Mouse (Mus musculus) neural tube, embryonic 14.5 days (tissue): ENCODE results near the gene Ank3. TPM values are rescaled to one million over a fixed set of nuclear protein-coding genes. Genes with fewer than 3 reads are reported as not detected.

ENCODE experiments used
- ATAC-seq: fragments of 200-750 bp; cut with Nextera tagmentation; 2 replicates; pipeline ENCODE4 v1.8.0; 2017; ENCODE audit warnings: low read depth, mild to moderate bottlenecking, moderate TSS enrichment, moderate library complexity
- H3K27ac ChIP-seq: fragments of 300-500 bp; sonication (generic); 2 replicates; pipeline ENCODE4 v1.5.1; 2014; ENCODE audit warnings: low read depth, mild to moderate bottlenecking, control low read depth, low read length, moderate library complexity, mixed read lengths
- H3K27me3 ChIP-seq: fragments of 300-500 bp; sonication (generic); 2 replicates; pipeline ENCODE4 v1.6.1; 2014; ENCODE audit warnings: low read length; ENCODE audit not compliant: control insufficient read depth, insufficient read depth
- H3K36me3 ChIP-seq: fragments of 300-500 bp; sonication (generic); 2 replicates; pipeline ENCODE4 v1.6.1; 2014; ENCODE audit warnings: low read length, mixed read lengths; ENCODE audit not compliant: control insufficient read depth, insufficient read depth
- H3K4me1 ChIP-seq: fragments of 300-500 bp; sonication (generic); 2 replicates; pipeline ENCODE4 v1.6.1; 2014; ENCODE audit warnings: low read length; ENCODE audit not compliant: control insufficient read depth, insufficient read depth
- H3K4me2 ChIP-seq: fragments of 300-500 bp; sonication (generic); 2 replicates; pipeline ENCODE4 v1.6.1; 2014; ENCODE audit warnings: mild to moderate bottlenecking, low read depth, low read length, control low read depth
- H3K4me3 ChIP-seq: fragments of 300-500 bp; sonication (generic); 2 replicates; pipeline ENCODE4 v1.5.1; 2014; ENCODE audit warnings: low read depth, low read length, control low read depth, mixed read lengths
- H3K9ac ChIP-seq: fragments of 300-500 bp; sonication (generic); replicated peaks from 2 replicates; pipeline ENCODE4 v1.6.1; 2014; ENCODE audit warnings: low read depth, mild to moderate bottlenecking, control low read depth, low read length, mixed read lengths
- H3K9me3 ChIP-seq: fragments of 300-500 bp; sonication (generic); 2 replicates; pipeline ENCODE4 v1.6.1; 2016; ENCODE audit warnings: low read length; ENCODE audit not compliant: control insufficient read depth
- WGBS: fragments of 180-500 bp; shearing (Covaris S2); extraction: QIAGEN DNeasy Blood & Tissue Kit; methylation state at CpG from one replicate; pipeline ENCODE4 v1.1.7; 2014; 5-methylcytosine and 5-hydroxymethylcytosine counted together
- polyA plus RNA-seq: library from polyadenylated mRNA; unstranded; fragments of >200 nt; fragmentation: Nextera tagmentation; extraction: Ambion mirVana; gene quantifications from 2 replicates; pipeline ENCODE4 v1.2.1, GENCODE M21; 2014

Ank3 gene
- polyA plus RNA-seq, 1 experiment from 2014 or later, result 198 TPM

GRCm38 (mm10) chr10:69667482-69667881, 268.9 kb downstream of the Ank3 start:
- no peak for ATAC-seq
- Histone ChIP-seq H3K9me3 (no peaks in the 10 kb centered on the region), H3K27me3 (no peaks in the 10 kb centered on the region), H3K36me3 (no peaks in the 10 kb centered on the region), H3K4me2 (no peak overlapping the region), H3K9ac (no peak overlapping the region), H3K4me3 (no peak overlapping the region), H3K27ac (no peak overlapping the region), H3K4me1 (no peaks in the 10 kb centered on the region)
- WGBS, result 79% methylated on average over 4 of the region's 4 CpGs

GRCm38 (mm10) chr10:69670496-69670895, 271.9 kb downstream of the Ank3 start:
- H3K27ac ChIP-seq, result no peak overlapping the region
- H3K36me3 ChIP-seq, result no peaks in the 10 kb centered on the region
- no peaks in the 10 kb centered on the region for H3K27me3 ChIP-seq
- H3K4me1 ChIP-seq, result no peaks in the 10 kb centered on the region
- 39% methylated on average over 1 of the region's 1 CpGs for WGBS
- H3K4me3 ChIP-seq, result no peak overlapping the region
- no peak overlapping the region for H3K9ac ChIP-seq
- ATAC-seq, result no peak
- H3K4me2 ChIP-seq, result no peak overlapping the region
- no peaks in the 10 kb centered on the region for H3K9me3 ChIP-seq

- H3K27ac ChIP-seq, result no peak overlapping the region
- no peaks in the 10 kb centered on the region for H3K27me3 ChIP-seq
- WGBS, result 89% methylated on average over 2 of the region's 2 CpGs
- no peak for ATAC-seq
- no peak overlapping the region for H3K4me2 ChIP-seq
- no peaks in the 10 kb centered on the region for H3K4me1 ChIP-seq
- H3K9ac ChIP-seq, result no peak overlapping the region
- H3K9me3 ChIP-seq, result no peaks in the 10 kb centered on the region
- no peak overlapping the region for H3K4me3 ChIP-seq
- H3K36me3 ChIP-seq, result no peaks in the 10 kb centered on the region
Observed at GRCm38 (mm10) chr10:69670959-69671358, 272.4 kb downstream of the Ank3 start.

GRCm38 (mm10) chr10:69671505-69671904, 272.9 kb downstream of the Ank3 start:
- Histone ChIP-seq H3K9ac (no peak overlapping the region), H3K36me3 (no peaks in the 10 kb centered on the region), H3K4me3 (no peak overlapping the region), H3K4me2 (no peak overlapping the region), H3K27ac (no peak overlapping the region), H3K27me3 (no peaks in the 10 kb centered on the region), H3K4me1 (no peaks in the 10 kb centered on the region), H3K9me3 (no peaks in the 10 kb centered on the region)
- ATAC-seq, result no peak
- 79% methylated on average over 3 of the region's 3 CpGs for WGBS

- Histone ChIP-seq H3K27me3 (no peaks in the 10 kb centered on the region), H3K9ac (no peak overlapping the region), H3K4me3 (no peak overlapping the region), H3K36me3 (no peaks in the 10 kb centered on the region), H3K9me3 (no peaks in the 10 kb centered on the region), H3K4me2 (no peak overlapping the region), H3K4me1 (no peaks in the 10 kb centered on the region), H3K27ac (no peak overlapping the region)
- ATAC-seq, result no peak
Observed at GRCm38 (mm10) chr10:69672545-69672944, 274.0 kb downstream of the Ank3 start.

- WGBS, result 58% methylated on average over 15 of the region's 15 CpGs
- Histone ChIP-seq H3K27me3 (no peaks in the 10 kb centered on the region), H3K4me3 (no peak overlapping the region), H3K4me1 (no peaks in the 10 kb centered on the region), H3K9me3 (no peaks in the 10 kb centered on the region), H3K9ac (no peak overlapping the region), H3K36me3 (no peaks in the 10 kb centered on the region), H3K27ac (no peak overlapping the region), H3K4me2 (no peak overlapping the region)
- peak; percentile 61; the same call in 1 of the 2 replicates for ATAC-seq
Observed at GRCm38 (mm10) chr10:69678230-69678629, 279.7 kb downstream of the Ank3 start.

- WGBS, result 88% methylated on average over 1 of the region's 1 CpGs
- Histone ChIP-seq H3K4me1 (peaks cover 17% of the 10 kb centered on the region; the same call in 1 of the 2 replicates), H3K9me3 (peaks cover 4% of the 10 kb centered on the region; the same call in 1 of the 2 replicates), H3K27ac (no peak overlapping the region), H3K36me3 (no peaks in the 10 kb centered on the region), H3K9ac (no peak overlapping the region), H3K4me2 (no peak overlapping the region), H3K4me3 (no peak overlapping the region), H3K27me3 (no peaks in the 10 kb centered on the region)
- ATAC-seq, result no peak
Observed at GRCm38 (mm10) chr10:69686336-69686735, 287.8 kb downstream of the Ank3 start.

- Histone ChIP-seq H3K4me1 (peaks cover 17% of the 10 kb centered on the region; the same call in 1 of the 2 replicates), H3K27me3 (no peaks in the 10 kb centered on the region), H3K4me3 (no peak overlapping the region), H3K36me3 (no peaks in the 10 kb centered on the region), H3K9ac (no peak overlapping the region), H3K9me3 (no peaks in the 10 kb centered on the region; the same call in 1 of the 2 replicates), H3K4me2 (no peak overlapping the region), H3K27ac (no peak overlapping the region)
- ATAC-seq, result no peak
- 89% methylated on average over 12 of the region's 12 CpGs for WGBS
Observed at GRCm38 (mm10) chr10:69689096-69689495, 290.5 kb downstream of the Ank3 start.

GRCm38 (mm10) chr10:69690131-69690960, 291.8 kb downstream of the Ank3 start:
- H3K27ac ChIP-seq, result peak overlapping the region; percentile 45
- no peak overlapping the region for H3K4me3 ChIP-seq
- H3K9ac ChIP-seq, result no peak overlapping the region
- H3K27me3 ChIP-seq, result no peaks in the 10 kb centered on the region
- H3K9me3 ChIP-seq, result no peaks in the 10 kb centered on the region
- 8% methylated on average over 12 of the region's 12 CpGs for WGBS
- ATAC-seq, result peak; percentile 77
- peaks cover 17% of the 10 kb centered on the region; the same call in 1 of the 2 replicates for H3K4me1 ChIP-seq
- peak overlapping the region; percentile 37; the same call in 1 of the 2 replicates for H3K4me2 ChIP-seq
- H3K36me3 ChIP-seq, result no peaks in the 10 kb centered on the region
